Mouse (Mus musculus): ENCODE measurements around the gene Drap1. TPM values are rescaled to one million over a fixed set of nuclear protein-coding genes. Genes with fewer than 3 reads are reported as not detected.

The Drap1 gene
- total RNA-seq (2021): 100 to 1,000 TPM; 344 to 358 TPM
- long read RNA-seq, experiment 1, transcript Drap1-210 (7 exons, 727 nt): minor isoform, 10 of 339 reads
- long read RNA-seq, experiment 1, transcript Drap1-201 (7 exons, 992 nt): major isoform, 272 of 339 reads
- long read RNA-seq, experiment 1, transcript Drap1-209 (6 exons, 734 nt): minor isoform, 6 of 339 reads
- long read RNA-seq, experiment 1, transcript Drap1-203 (7 exons, 939 nt): minor isoform, 19 of 339 reads
- long read RNA-seq, experiment 1, partial matches to known transcripts: 14 of 339 reads
- long read RNA-seq, experiment 1, other reads (novel, unspliced or antisense): 16 of 339 reads
- long read RNA-seq, experiment 2, transcript Drap1-201 (7 exons, 992 nt): major isoform, 258 of 313 reads
- long read RNA-seq, experiment 2, transcript Drap1-209 (6 exons, 734 nt): minor isoform, 5 of 313 reads
- long read RNA-seq, experiment 2, transcript Drap1-210 (7 exons, 727 nt): minor isoform, 14 of 313 reads
- long read RNA-seq, experiment 2, transcript Drap1-203 (7 exons, 939 nt): minor isoform, 15 of 313 reads
- long read RNA-seq, experiment 2, partial matches to known transcripts: 11 of 313 reads
- long read RNA-seq, experiment 2, other reads (novel, unspliced or antisense): 10 of 313 reads

GRCm38 (mm10) chr19:5424782-5425741, at the start of gene Drap1, which contains the start of gene AI837181:
TSS of gene Drap1 (minus strand) at chr19:5424979.
TSS of gene AI837181 (plus strand) at chr19:5425144.
- DNase-seq (ENCODE audit: low spot score in 2 of 2): peak; percentile 94 to 98

- peak; percentile 67 to 76 for DNase-seq (ENCODE audit: low spot score in 2 of 2)
These were observed 48.9 kb upstream of the Drap1 start, which contains the start of gene Efemp2 for GRCm38 (mm10) chr19:5473720-5474119. TSS of gene Efemp2 (plus strand) at chr19:5473954.

DNA sequence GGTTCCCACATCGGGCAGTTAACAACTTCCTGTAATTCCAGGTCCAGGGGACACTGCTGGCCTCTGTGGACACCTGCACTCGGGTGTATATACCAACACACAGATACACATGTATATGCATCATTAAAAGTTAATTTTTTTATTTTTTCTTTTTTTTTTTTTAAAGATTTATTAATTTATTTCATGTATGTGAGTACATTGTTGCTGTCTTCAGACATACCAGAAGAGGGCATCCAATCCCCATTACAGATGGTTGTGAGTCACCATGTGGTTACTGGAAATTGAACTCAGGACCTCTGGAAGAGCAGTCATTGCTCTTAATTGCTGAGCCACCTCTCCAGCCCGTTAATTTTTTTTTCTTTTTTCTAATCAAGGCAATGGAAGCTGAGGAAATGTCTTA, 48.1 kb upstream of the Drap1 start:
- no peak for DNase-seq (ENCODE audit: low spot score in 2 of 2)

- no peak for DNase-seq (ENCODE audit: low spot score in 2 of 2)
These were observed 47.1 kb upstream of the Drap1 start for GRCm38 (mm10) chr19:5471846-5472245.

DNA sequence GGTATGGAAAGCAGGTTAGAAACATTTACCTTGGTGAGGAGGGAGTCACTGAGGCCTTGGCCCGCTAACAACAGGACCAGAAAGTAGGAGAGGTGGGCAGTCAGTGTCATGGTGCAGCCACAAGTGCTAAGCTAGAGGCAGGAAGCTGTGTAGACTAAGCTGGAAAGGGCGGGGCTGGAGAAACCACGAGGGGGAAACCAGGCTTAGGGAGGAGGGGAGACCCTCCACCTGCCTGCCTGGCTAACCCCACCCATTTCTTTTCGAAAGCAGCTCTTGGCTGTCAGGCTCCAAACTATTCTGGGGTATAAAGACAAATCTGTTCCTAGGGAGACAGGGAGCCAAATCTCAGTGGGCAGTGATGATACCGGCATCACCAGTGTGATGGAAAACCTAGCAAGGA, 43.6 kb upstream of the Drap1 start, which contains the start of gene Ctsw:
Gene Ctsw (minus strand): TSS at position 134 of the 400 bp plus-strand sequence.
- DNase-seq (ENCODE audit: low spot score in 2 of 2): no peak

DNA sequence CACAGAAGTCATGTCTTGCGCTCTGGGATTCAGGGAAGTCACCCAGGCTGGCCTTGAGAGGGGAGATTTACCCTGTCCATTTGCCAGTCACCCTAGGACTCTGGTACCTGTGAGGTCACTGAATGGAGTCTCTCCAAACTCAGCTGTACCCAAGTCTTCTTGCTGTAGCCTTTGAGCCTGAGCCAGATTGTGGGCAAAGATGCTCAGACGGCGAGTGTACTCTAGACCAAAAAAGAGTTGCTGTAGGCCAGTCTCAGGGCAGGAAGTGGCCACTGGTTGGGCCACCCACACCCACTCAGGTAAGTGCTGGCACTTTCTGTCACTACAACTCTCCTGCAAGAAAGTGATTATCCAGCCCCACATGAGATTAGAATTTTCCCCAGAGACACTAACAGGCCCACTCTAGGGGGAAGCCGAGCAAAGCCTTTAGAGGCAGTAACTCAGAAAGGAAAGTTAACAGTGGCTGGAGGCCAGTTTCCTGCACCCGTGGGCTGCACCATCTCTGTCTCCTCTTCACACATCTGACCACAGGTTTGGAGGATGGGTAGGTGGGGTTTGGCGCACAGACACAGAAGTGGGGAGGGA, 42.2 kb upstream of the Drap1 start:
- no peak for DNase-seq (ENCODE audit: low spot score in 2 of 2)

- DNase-seq (ENCODE audit: low spot score in 2 of 2): no peak
These were observed 40.3 kb upstream of the Drap1 start for GRCm38 (mm10) chr19:5465037-5465436.

DNA sequence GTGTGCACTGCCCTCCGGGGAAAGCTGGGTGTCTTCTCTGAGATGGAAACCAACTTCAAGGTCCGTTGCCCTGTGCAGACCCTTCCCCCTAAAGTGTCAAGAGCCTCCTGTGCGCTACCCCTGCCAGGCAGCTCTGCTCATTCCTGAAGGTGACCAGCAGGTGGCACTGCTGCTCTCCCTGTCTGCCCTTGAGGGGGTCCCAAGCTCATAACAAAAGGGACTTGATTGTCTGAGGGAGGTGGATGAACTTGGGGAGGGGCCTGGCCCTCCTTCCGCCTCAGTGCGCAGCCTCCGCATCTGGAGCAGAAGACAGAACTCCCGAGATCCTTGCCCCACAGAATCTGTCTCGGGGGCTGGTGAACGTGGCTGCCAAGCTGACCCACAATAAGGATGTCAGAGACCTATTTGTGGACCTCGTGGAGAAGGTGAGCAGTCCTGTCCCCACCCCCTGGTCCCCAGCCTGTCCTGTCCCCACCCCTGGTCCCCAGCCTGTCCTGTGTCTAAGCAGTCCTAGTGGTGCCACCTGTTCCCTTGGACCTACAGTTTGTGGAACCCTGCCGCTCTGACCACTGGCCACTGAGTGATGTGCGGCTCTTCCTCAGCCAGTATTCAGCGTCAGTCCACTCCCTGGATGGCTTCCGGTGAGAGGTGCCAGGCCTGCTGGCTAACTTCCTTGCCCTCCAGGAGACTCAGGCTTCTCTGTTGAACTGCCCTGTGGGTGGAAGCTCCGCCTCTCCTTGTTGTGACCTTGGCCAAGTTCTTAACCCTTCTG, 39.2 kb upstream of the Drap1 start:
- peak in 1 of 2 experiments; percentile 51 for DNase-seq (ENCODE audit: low spot score in 2 of 2)

GRCm38 (mm10) chr19:5463212-5463611, 38.4 kb upstream of the Drap1 start:
- peak in 1 of 2 experiments; percentile 10 for DNase-seq (ENCODE audit: low spot score in 2 of 2)

DNA sequence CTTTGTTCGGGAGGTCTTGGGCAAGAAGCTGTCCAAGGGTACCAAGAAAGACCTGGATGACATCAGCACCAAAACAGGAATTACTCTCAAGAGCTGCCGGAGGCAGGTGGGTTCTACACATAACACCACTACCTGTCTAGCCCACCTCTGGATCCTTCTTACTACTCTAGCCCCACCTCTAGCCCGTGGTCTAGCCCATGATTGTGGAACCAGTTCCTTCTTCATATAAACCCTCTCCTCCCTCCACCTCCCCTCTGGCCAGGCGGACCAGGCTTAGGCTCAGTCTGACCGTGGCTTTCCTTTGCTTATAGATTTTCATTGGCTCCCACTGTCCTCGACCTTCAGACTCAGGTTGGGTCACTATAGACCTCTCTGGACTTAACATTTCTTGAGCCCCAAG, 36.6 kb upstream of the Drap1 start:
- DNase-seq (ENCODE audit: low spot score in 2 of 2): no peak

GRCm38 (mm10) chr19:5460465-5460911, 35.7 kb upstream of the Drap1 start, which contains the start of gene Fibp:
TSS of gene Fibp (plus strand) at chr19:5460615.
- peak; percentile 73 to 90 for DNase-seq (ENCODE audit: low spot score in 2 of 2)

GRCm38 (mm10) chr19:5459896-5460295, 35.1 kb upstream of the Drap1 start:
- DNase-seq (ENCODE audit: low spot score in 2 of 2): no peak

DNA sequence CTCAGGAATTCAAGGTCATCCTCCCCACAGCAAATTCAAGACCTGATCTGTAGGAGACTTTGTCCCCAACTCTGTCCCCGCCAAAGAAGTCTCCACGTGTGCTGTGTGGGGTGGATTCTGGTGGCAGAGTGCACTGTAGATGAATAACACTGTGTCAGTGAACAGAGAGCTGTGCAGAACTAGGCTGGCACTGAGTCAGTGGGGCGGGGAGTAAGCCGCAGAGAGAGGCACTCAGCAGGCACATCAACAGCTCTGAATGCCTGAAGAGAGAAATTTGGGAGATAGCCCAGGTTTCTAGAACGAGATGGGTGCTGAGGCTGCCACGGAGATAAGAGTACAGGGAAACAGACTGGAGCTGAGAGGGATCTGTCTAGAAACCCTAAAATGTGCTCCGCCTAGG, 34.2 kb upstream of the Drap1 start:
- DNase-seq (ENCODE audit: low spot score in 2 of 2): no peak

DNA sequence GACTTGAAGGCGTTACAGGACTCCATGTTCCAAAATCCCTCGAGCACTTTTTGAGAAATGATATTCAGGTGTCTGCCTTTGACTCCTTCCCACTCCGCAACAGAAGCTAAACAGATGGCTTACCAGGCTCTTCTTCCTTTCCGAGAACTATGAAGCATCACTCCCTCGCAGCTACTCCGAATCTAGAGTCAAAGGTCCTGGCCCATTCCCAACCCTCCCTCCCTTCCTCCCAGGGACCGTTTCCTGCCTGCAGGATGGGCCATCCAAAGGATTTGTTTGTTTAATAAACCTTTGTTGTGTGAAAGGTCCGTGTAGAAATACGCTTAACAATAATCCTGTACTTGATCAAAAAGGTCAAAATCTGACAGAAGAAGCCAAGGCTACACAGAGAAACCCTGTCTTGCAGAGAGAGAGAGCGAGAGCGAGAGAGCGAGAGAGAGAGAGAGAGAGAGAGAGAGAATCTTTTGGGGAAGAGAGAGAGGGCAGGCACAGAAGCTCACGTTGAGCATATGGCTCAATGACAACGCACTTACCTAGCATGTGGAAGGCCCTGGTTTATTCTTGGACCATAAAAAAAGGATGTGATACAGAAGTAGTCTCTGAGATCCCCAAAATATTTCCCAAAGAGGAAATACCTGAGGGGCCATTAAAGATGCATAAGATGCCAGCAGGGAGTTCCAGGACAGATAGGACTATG, 33.1 kb upstream of the Drap1 start, which contains the start of gene Ccdc85b:
Gene Ccdc85b (minus strand): TSS at position 149 of the 697 bp plus-strand sequence.
- no peak for DNase-seq (ENCODE audit: low spot score in 2 of 2)

DNA sequence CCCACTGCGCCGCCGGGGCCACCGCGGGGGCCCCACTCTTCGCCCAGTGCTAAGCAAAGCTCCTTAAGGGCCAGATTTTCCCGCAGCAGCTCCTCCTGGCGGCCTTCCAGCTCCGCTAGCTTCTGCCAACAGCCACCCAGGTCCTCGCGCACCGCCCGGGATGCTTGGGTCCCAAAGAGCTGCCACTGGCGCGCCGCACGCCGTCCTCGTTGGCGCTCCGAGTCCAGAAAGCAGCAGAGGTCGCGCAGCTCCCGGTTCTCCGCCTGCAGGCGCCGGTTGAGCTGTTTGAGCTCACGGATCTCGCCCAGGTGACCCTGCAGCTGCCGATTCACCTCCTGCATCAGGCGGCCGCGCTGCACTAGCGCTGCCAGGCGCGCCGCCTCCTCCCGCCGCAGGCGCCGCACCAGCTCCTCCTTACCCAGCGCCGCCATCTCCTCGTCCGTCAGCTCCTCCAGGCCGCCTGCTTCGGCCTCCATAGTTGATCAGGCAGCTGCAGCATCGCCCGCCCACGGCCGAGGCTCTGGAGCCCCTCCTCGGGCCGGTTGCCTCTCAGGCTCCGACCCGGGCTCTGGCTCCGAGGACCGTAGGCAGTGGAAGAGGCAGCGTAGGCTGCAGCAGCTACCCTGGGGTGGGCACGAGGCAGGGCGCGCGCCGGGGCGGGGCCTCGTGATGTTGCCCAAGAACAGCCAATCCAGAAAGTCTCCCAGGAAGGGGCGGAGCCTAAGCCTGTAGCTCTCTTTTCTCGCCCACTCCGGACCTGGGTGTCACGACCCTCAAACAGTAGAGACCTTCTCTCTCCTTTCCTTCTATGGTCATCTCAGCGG, 32.4 kb upstream of the Drap1 start:
- peak; percentile 89 to 93 for DNase-seq (ENCODE audit: low spot score in 2 of 2)

DNA sequence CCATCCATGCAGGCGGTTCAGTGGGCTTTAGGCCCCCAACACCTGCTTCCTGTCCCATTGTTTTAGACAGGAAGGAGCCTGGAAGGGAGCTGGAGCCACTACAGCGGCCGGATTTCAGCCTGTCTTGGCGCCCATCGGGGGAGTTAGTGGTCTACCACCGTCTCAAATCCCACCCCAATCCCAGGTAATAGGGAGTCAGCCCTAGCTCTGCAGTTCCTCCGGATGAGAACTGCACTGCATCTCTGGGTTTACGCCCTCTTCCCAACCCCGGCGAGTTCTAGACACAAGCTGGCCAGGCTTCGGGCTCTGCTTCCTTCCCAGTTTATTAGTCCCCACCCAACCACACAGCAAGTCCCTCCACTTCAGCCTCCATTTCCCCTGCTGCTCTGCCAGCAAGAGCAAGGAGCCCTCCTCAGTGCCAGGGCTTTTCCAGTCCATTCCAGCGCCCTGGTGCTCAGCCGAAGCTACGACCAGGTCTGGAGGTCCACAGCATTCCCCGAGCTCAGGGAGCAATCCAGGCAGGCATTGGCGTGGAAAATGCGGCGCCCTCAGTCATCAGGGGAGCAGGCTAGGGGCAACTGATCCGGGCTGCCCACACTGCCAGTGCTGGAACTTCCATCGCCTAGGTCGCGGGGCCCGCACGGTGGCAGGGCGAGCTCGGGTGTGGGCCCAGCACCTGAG, 31.6 kb upstream of the Drap1 start:
- DNase-seq (ENCODE audit: low spot score in 2 of 2): no peak

GRCm38 (mm10) chr19:5455568-5455967, 30.8 kb upstream of the Drap1 start:
- no peak for DNase-seq (ENCODE audit: low spot score in 2 of 2)

DNA sequence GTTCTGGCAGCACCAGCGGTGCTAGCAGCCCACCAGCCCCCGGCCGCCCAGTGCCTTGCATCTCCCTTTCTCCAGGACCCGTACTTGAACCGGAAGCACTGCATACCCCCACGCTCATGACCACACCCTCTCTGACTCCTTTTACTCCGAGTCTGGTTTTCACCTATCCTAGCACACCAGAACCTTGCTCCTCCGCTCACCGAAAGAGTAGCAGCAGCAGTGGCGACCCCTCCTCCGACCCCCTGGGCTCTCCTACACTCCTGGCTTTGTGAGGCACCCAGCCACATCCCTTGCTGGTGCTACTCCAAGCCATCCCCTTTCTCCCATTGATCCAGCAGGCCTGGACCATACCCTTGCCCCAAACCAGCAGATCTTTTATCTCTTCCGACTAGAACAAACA, 30.3 kb upstream of the Drap1 start:
- no peak for DNase-seq (ENCODE audit: low spot score in 2 of 2)
